Mouse (Mus musculus): ENCODE measurements around the gene Frs2.
A peak's percentile ranks its signal among the peaks of the same experiment; 100 is the strongest.
"Not testable (repeated sequence)": the region's sequence is repeated elsewhere in the genome, so short reads cannot be mapped to it uniquely, and the experiment has no call there.

Frs2 gene

DNA sequence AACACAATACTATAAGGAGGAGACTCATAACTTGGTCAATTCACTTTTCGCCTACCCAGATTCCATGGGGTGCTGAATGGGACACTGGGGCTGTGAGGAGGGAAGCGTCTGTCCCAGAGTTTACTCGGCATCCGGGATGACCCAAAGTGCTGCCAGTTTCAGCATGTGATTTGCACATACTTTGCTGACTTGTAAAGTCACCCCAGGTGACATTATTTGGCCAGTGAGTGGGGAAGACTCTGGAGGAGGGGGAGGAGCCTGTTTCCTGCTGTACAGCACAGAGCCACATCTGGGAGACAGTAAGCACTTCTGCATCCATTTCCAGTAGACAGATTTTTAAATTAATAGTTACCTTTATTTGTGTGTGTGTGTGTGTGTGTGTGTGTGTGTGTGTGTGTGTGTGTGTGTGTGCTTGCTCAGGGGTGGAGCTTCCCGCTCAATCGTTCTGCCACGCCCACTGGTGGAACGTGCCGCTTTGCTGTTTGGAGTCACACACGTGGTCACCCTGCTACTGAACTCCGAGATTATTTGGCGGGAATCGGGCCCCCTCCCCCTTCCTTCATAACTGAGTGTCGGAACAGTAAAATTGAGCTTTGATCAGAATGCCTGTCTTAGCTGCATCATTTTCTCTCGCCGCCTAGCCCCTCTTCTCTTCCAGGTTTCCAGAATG, 104.7 kb downstream of the Frs2 start:
- peak; percentile 20 for DNase-seq (ENCODE audit: low read depth, low spot score)

DNA sequence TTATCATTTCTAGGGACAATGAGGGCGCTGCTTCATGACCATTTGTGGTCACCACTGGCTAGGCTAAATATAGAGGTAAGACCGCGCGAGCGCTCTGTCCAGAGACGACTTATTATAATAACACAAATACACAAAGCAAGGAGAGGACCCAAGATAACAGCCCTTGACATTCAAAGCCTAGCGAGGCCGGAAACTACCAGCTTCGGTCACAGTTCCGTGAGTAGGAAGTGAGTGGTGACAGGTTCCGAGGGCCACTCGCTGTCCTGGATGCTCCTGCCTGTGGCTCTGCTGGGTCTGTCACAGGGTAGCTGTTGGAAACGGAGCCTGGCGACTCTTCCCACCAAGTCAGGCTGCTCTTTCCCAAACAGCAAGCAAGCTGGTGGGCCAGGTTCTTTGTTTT, 106.0 kb downstream of the Frs2 start:
- DNase-seq (ENCODE audit: low read depth, low spot score): no peak

DNA sequence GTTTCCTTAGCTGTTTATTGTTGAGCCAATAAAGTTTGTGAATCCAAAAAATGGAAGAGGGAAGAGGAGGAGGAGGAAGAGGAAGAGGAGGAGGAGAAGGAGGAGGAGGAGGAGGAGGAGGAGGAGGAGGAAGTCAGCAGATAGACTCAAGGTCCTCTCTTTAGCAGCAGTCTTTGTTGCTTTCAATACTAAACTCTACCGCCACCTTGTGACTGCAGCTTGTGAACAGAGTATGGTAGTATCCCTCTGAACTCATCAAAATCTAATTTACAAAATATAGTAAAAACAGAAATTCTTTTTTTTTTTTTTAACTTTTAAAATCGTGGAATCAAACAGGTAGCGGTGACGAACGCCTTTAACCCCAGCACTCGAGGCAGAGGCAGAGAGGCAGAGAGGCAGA, 108.0 kb downstream of the Frs2 start:
- peak; percentile 75 for DNase-seq (ENCODE audit: low read depth, low spot score)

GRCm38 (mm10) chr10:117033785-117034184, 114.5 kb downstream of the Frs2 start:
- peak; percentile 91 for DNase-seq (ENCODE audit: low read depth, low spot score)

DNA sequence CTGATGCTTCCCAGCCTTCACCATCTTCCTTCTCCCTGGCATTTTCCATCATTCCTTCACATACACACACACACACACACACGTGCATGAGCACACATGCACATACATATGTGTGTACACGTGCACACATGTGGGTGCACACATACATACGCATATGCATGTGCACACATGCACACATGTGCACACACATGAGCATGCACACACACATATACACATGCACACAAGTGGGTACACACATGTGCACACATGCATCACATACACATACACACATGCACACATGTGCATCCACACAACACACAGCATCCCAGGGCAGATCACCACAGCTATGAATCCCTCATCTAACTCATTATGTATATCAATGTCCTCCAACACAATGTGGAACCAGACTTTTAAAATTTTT, 117.2 kb downstream of the Frs2 start:
- DNase-seq (ENCODE audit: low read depth, low spot score): no peak

GRCm38 (mm10) chr10:117026176-117026575, 122.2 kb downstream of the Frs2 start:
- no peak for DNase-seq (ENCODE audit: low read depth, low spot score)

DNA sequence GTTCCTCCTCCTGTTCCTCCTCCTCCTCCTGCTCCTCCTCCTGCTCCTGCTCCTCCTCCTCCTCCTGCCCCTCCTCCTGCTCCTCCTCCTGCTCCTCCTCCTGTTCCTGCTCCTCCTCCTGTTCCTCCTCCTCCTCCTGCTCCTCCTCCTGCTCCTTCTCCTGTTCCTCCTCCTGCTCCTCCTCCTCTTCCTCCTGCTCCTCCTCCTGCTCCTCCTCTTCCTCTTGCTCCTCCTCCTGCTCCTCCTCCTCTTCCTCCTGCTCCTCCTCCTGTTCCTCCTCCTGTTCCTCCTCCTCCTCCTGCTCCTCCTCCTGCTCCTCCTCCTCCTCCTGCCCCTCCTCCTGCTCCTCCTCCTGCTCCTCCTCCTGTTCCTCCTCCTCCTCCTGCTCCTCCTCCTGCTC, 122.6 kb downstream of the Frs2 start:
- DNase-seq (ENCODE audit: low read depth, low spot score): not testable (repeated sequence)

DNA sequence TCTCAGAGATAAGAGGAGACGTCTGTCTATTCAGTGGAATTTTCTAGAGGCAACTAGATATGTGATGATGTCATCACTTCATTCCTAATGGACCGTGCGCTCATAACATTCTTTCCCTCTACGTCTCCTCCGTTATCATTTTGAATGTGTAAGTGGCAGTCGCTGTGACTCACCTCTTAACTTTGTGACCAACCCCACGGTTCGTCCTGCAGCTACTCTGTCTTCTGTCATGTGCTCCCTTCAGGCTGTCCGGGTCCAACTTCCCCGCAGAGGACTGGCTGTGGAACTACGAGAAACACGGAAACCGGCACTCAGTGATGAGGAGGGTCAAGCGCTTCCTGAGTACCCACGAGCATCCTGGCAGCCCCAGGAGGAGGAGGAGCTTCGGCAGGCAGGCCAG, 124.6 kb downstream of the Frs2 start:
- DNase-seq (ENCODE audit: low read depth, low spot score): peak; percentile 41

- DNase-seq (ENCODE audit: low read depth, low spot score): peak; percentile 5
Measured at GRCm38 (mm10) chr10:117021020-117021754, 127.1 kb downstream of the Frs2 start.
